ENCODE assay signal across 25 mouse cellular contexts in genomic region chr19:37246859-37247258, GRCm38 (mm10). TPM values are rescaled to one million over a fixed set of nuclear protein-coding genes. Genes with fewer than 3 reads are reported as not detected.
DNase-seq lines count a peak whose midpoint lies in the region; ATAC-seq and TF ChIP-seq lines count a peak whose summit lies in the region.
"Had no signal": no experiment of that assay in that cellular context is flagged by ENCODE, and none has a peak within 500 bp of the region (broad histone marks: within the 10 kb centered on the region; RNA-seq: fewer than 3 reads in every experiment).

No protein-coding gene starts in this region.

- no peak overlapping the region for H3K9ac ChIP-seq in forebrain, postnatal 0 days
- no peak overlapping the region for H3K9ac ChIP-seq in forebrain, embryonic 16.5 days (replicated peaks; ENCODE audit: low read depth, low read length)
- H3K9ac ChIP-seq in liver, embryonic 12.5 days, result no peak overlapping the region
- H3K9ac ChIP-seq in CH12.LX (ENCODE audit: insufficient read depth, low read depth), result no peak overlapping the region
- H3K9ac ChIP-seq: embryonic facial prominence, embryonic 12.5 days; embryonic facial prominence, embryonic 15.5 days; heart, embryonic 12.5 days; heart, embryonic 15.5 days; hindbrain, embryonic 13.5 days had no signal

- no peak for TF ChIP-seq POLR2A in CH12.LX (IDR thresholded peaks at IDR 0.05; ENCODE audit: low read depth, low read length)

- DNase-seq in forebrain, postnatal 0 days, result no peak
- DNase-seq in liver (no peak), CH12.LX (ENCODE audit: extremely low read depth) (peak; percentile 29)
- DNase-seq in brain, adult 2 months (ENCODE audit: low read depth, low spot score), result peak; percentile 75
- no peak for DNase-seq in cerebellum, adult 9-11 months
- DNase-seq: adrenal gland, postnatal 25 days; cerebellum, adult 18-20 months; cerebellum, adult 9-10 months; cerebellum, postnatal 25 days; gastrocnemius, postnatal 25 days; heart, adult 18-20 months; heart, postnatal 10 days; heart, postnatal 36 days; kidney, adult 2 months had no signal

- in situ Hi-C loops in CH12.LX (cut with MboI; ENCODE audit: low pct_ligation_motif_present, low pct_unique_long_range_greater_than_20kb, low sequenced_read_pairs), result no loop called here

- 47% methylated on average over 3 of the region's 3 CpGs for WGBS in forebrain, postnatal 0 days
- 41% methylated on average over 3 of the region's 3 CpGs for WGBS in forebrain, embryonic 16.5 days
- 23% methylated on average over 3 of the region's 3 CpGs for WGBS in liver, embryonic 12.5 days (ENCODE audit: insufficient replicate concordance)

- H3K27ac ChIP-seq in forebrain, postnatal 0 days (ENCODE audit: low read depth, low read length), result no peak overlapping the region
- no peak overlapping the region for H3K27ac ChIP-seq in forebrain, embryonic 16.5 days (ENCODE audit: low read length)
- H3K27ac ChIP-seq in liver, embryonic 12.5 days, result 0 out of 2 replicates have a peak overlapping the region, but pooled peaks have one; percentile 1
- H3K27ac ChIP-seq in CH12.LX (ENCODE audit: insufficient read depth, low read depth), result peak overlapping the region; percentile 31; the same call in 1 of the 2 replicates
- H3K27ac ChIP-seq: embryonic facial prominence, embryonic 12.5 days; embryonic facial prominence, embryonic 15.5 days; heart, embryonic 15.5 days; hindbrain, embryonic 10.5 days; hindbrain, embryonic 13.5 days had no signal

- H3K4me3 ChIP-seq in forebrain, postnatal 0 days (ENCODE audit: low read depth, low read length), result no peak overlapping the region
- no peak overlapping the region for H3K4me3 ChIP-seq in forebrain, embryonic 16.5 days (replicated peaks; ENCODE audit: low read length)
- H3K4me3 ChIP-seq in liver, embryonic 12.5 days, result no peak overlapping the region
- no peak overlapping the region for H3K4me3 ChIP-seq in CH12.LX (replicated peaks in 1 of 3; ENCODE audit: low read depth in 2 of 3, low read length in 2 of 3, poor library complexity in 1 of 3)
- H3K4me3 ChIP-seq: embryonic facial prominence, embryonic 12.5 days; embryonic facial prominence, embryonic 15.5 days; heart, embryonic 12.5 days; heart, embryonic 15.5 days; hindbrain, embryonic 10.5 days; hindbrain, embryonic 13.5 days had no signal

- TF ChIP-seq CTCF in forebrain, postnatal 0 days (IDR thresholded peaks at IDR 0.05; ENCODE audit: low read depth), result no peak
- no peak for TF ChIP-seq CTCF in CH12.LX (conservative IDR thresholded peaks at IDR 0.05 in 1 of 2, IDR thresholded peaks at IDR 0.05 in 1 of 2; ENCODE audit: low read depth in 2 of 2, low read length in 2 of 2)

- no peaks in the 10 kb centered on the region for H3K27me3 ChIP-seq in forebrain, postnatal 0 days (ENCODE audit: insufficient read depth, low read length)
- no peaks in the 10 kb centered on the region for H3K27me3 ChIP-seq in forebrain, embryonic 16.5 days (replicated peaks; ENCODE audit: control insufficient read depth, insufficient read depth, low read length)
- H3K27me3 ChIP-seq in liver, embryonic 12.5 days (replicated peaks), result no peaks in the 10 kb centered on the region; the same call in 1 of the 2 replicates
- no peaks in the 10 kb centered on the region for H3K27me3 ChIP-seq in CH12.LX (replicated peaks)
- H3K27me3 ChIP-seq: embryonic facial prominence, embryonic 12.5 days; embryonic facial prominence, embryonic 15.5 days; heart, embryonic 12.5 days; heart, embryonic 15.5 days; hindbrain, embryonic 13.5 days had no signal

- no peaks in the 10 kb centered on the region for H3K4me1 ChIP-seq in forebrain, postnatal 0 days (ENCODE audit: insufficient read depth)
- no peaks in the 10 kb centered on the region for H3K4me1 ChIP-seq in forebrain, embryonic 16.5 days (replicated peaks; ENCODE audit: control insufficient read depth, insufficient read depth, low read length)
- H3K4me1 ChIP-seq in liver, embryonic 12.5 days, result peaks cover 5% of the 10 kb centered on the region
- peaks cover 28 to 59% of the 10 kb centered on the region in 2 experiments for H3K4me1 ChIP-seq in CH12.LX (ENCODE audit: control insufficient read depth in 1 of 2, insufficient read depth in 2 of 2)
- H3K4me1 ChIP-seq: embryonic facial prominence, embryonic 12.5 days; embryonic facial prominence, embryonic 15.5 days; heart, embryonic 12.5 days; heart, embryonic 15.5 days; hindbrain, embryonic 10.5 days; hindbrain, embryonic 13.5 days had no signal

- peak; percentile 45; the same call in 1 of the 2 replicates for ATAC-seq in forebrain, postnatal 0 days
- no peak for ATAC-seq in forebrain, embryonic 16.5 days
- no peak for ATAC-seq in liver, embryonic 12.5 days
- ATAC-seq: forebrain, embryonic 14.5 days; intestine, postnatal 0 days had no signal

- no peaks in the 10 kb centered on the region for H3K36me3 ChIP-seq in forebrain, postnatal 0 days (ENCODE audit: insufficient read depth)
- H3K36me3 ChIP-seq in forebrain, embryonic 16.5 days (ENCODE audit: control insufficient read depth, insufficient read depth), result no peaks in the 10 kb centered on the region
- no peaks in the 10 kb centered on the region for H3K36me3 ChIP-seq in liver, embryonic 12.5 days
- peaks cover 0 to 4% of the 10 kb centered on the region in 2 experiments for H3K36me3 ChIP-seq in CH12.LX (replicated peaks in 1 of 2; ENCODE audit: control insufficient read depth in 1 of 2, insufficient read depth in 1 of 2, low read length in 1 of 2)
- H3K36me3 ChIP-seq: embryonic facial prominence, embryonic 12.5 days; embryonic facial prominence, embryonic 15.5 days; G1E; heart, embryonic 12.5 days; heart, embryonic 15.5 days; hindbrain, embryonic 10.5 days; hindbrain, embryonic 13.5 days had no signal

- dilution Hi-C loops in CH12.LX (cut with MboI; ENCODE audit: extremely low pct_ligation_motif_present, extremely low pct_unique_long_range_greater_than_20kb, low sequenced_read_pairs), result no loop called here

- no peaks in the 10 kb centered on the region for H3K9me3 ChIP-seq in forebrain, postnatal 0 days (ENCODE audit: low read length)
- H3K9me3 ChIP-seq in forebrain, embryonic 16.5 days (ENCODE audit: control insufficient read depth, low read length), result no peaks in the 10 kb centered on the region
- H3K9me3 ChIP-seq in liver, embryonic 12.5 days (replicated peaks), result no peaks in the 10 kb centered on the region
- peaks cover 2% of the 10 kb centered on the region for H3K9me3 ChIP-seq in CH12.LX (replicated peaks; ENCODE audit: low read length)
- H3K9me3 ChIP-seq: embryonic facial prominence, embryonic 12.5 days; embryonic facial prominence, embryonic 15.5 days; heart, embryonic 15.5 days; hindbrain, embryonic 13.5 days had no signal

- no peaks in the 10 kb centered on the region for H3K79me2 ChIP-seq in CH12.LX (replicated peaks; ENCODE audit: control insufficient read depth, extremely low read depth, insufficient read depth, poor library complexity, severe bottlenecking)

- peak; percentile 62; the same call in 1 of the 2 replicates for TF ChIP-seq EP300 in CH12.LX (IDR thresholded peaks at IDR 0.05; ENCODE audit: low read length)

- H3K4me2 ChIP-seq in forebrain, postnatal 0 days (ENCODE audit: low read depth), result no peak overlapping the region
- no peak overlapping the region for H3K4me2 ChIP-seq in forebrain, embryonic 16.5 days (ENCODE audit: low read length)
- no peak overlapping the region for H3K4me2 ChIP-seq in liver, embryonic 12.5 days
- H3K4me2 ChIP-seq in CH12.LX (ENCODE audit: insufficient read depth, low read depth, poor library complexity, severe bottlenecking), result no peak overlapping the region
- H3K4me2 ChIP-seq: embryonic facial prominence, embryonic 12.5 days; embryonic facial prominence, embryonic 15.5 days; heart, embryonic 12.5 days; heart, embryonic 15.5 days; hindbrain, embryonic 13.5 days had no signal

- no peak for TF ChIP-seq RAD21 in CH12.LX (IDR thresholded peaks at IDR 0.05; ENCODE audit: low read depth, low read length)

TF ChIP-seq in CH12.LX, 34 proteins besides CTCF, POLR2A, EP300 and RAD21:
- TF ChIP-seq MAZ (IDR thresholded peaks at IDR 0.05; ENCODE audit: low read depth, low read length) (no peak), MYC (IDR thresholded peaks at IDR 0.05; ENCODE audit: low read depth, low read length) (peak; percentile 68; the same call in 1 of the 2 replicates), ZC3H11A (IDR thresholded peaks at IDR 0.05; ENCODE audit: low read depth, low read length) (no peak), KAT2A (IDR thresholded peaks at IDR 0.05; ENCODE audit: insufficient replicate concordance, low read length) (no peak), BHLHE40 (IDR thresholded peaks at IDR 0.05; ENCODE audit: low read depth, low read length) (peak; percentile 90), MXI1 (IDR thresholded peaks at IDR 0.05; ENCODE audit: low read depth, low read length) (peak; percentile 15; the same call in 1 of the 2 replicates), ETS1 (conservative IDR thresholded peaks at IDR 0.05; ENCODE audit: low read depth, low read length) (peak; percentile 56; the same call in 1 of the 2 replicates), E2F4 (IDR thresholded peaks at IDR 0.05; ENCODE audit: insufficient replicate concordance, low read depth, low read length) (no peak), TCF12 (IDR thresholded peaks at IDR 0.05; ENCODE audit: low read depth, low read length) (peak; percentile 42; the same call in 1 of the 2 replicates), MAX (IDR thresholded peaks at IDR 0.05; ENCODE audit: low read length) (peak; percentile 49)
TF ChIP-seq in CH12.LX: peak in this region for 6.

RNA-seq across cellular contexts. Expression of gene Cpeb3, which starts 38.5 kb away (rescaled TPM):
- total RNA-seq in forebrain, postnatal 0 days (2014; rRNA removed), result 12.9 and 18.1 TPM in 2 replicates
- polyA plus RNA-seq in forebrain, postnatal 0 days (2015; fragmentation: Nextera tagmentation; extraction: Ambion mirVana), result 3.9 and 7.9 TPM in 2 replicates
- polyA plus RNA-seq in forebrain, embryonic 16.5 days (2015; fragmentation: Nextera tagmentation; extraction: Ambion mirVana), result 7.0 and 9.8 TPM in 2 replicates
- polyA plus RNA-seq in liver, embryonic 12.5 days (2016; fragmentation: Nextera tagmentation; extraction: Ambion mirVana), result 2.6 and 3.2 TPM in 2 replicates
- total RNA-seq in CH12.LX (2012; rRNA removed) (3.0 and 3.1 TPM in 2 replicates), CH12.LX (2014; rRNA removed) (1.2 and 1.5 TPM in 2 replicates)
- polyA plus RNA-seq in CH12.LX (2012; ENCODE audit: insufficient read length, low read depth), result 1.4 and 1.5 TPM in 2 replicates

RNA-seq across cellular contexts. Expression of gene March5, which starts 39.5 kb away (rescaled TPM):
- 94.9 and 102 TPM in 2 replicates for total RNA-seq in forebrain, postnatal 0 days (2014; rRNA removed)
- polyA plus RNA-seq in forebrain, postnatal 0 days (2015; fragmentation: Nextera tagmentation; extraction: Ambion mirVana), result 118 and 122 TPM in 2 replicates
- 111 and 130 TPM in 2 replicates for polyA plus RNA-seq in forebrain, embryonic 16.5 days (2015; fragmentation: Nextera tagmentation; extraction: Ambion mirVana)
- polyA plus RNA-seq in liver, embryonic 12.5 days (2016; fragmentation: Nextera tagmentation; extraction: Ambion mirVana), result 159 and 164 TPM in 2 replicates
- 111 and 137 TPM in 2 replicates for total RNA-seq in CH12.LX (2012; rRNA removed)
- total RNA-seq in CH12.LX (2014; rRNA removed), result 160 TPM in 2 replicates
- polyA plus RNA-seq in CH12.LX (2012; ENCODE audit: insufficient read length, low read depth), result 118 and 130 TPM in 2 replicates

Comparison
In these comparisons a context has a peak if more than half of its experiments do, and no peak if none do; other contexts are left out.
1. DNase-seq: peak in CH12.LX (single experiment) and brain, adult 2 months (single experiment); none in forebrain, postnatal 0 days (single experiment), liver (single experiment) and cerebellum, adult 9-11 months (single experiment).
2. H3K27ac ChIP-seq: peak in liver, embryonic 12.5 days (single experiment) and CH12.LX (single experiment); none in forebrain, postnatal 0 days (single experiment) and forebrain, embryonic 16.5 days (single experiment).